Mouse (Mus musculus) neural tube, embryonic 11.5 days (tissue): ENCODE data around the gene Stpg3. TPM values are rescaled to one million over a fixed set of nuclear protein-coding genes. Genes with fewer than 3 reads are reported as not detected.
A peak's percentile ranks its signal among the peaks of the same experiment; 100 is the strongest.

Experiments
- ATAC-seq: fragments of 200-750 bp; cut with Nextera tagmentation; 2 replicates; pipeline ENCODE4 v1.8.0; 2017; ENCODE audit warnings: moderate number of reproducible peaks, mild to moderate bottlenecking, moderate TSS enrichment, moderate library complexity; ENCODE audit not compliant: insufficient read depth, low FRiP score, low TSS enrichment
- DNase-seq: peaks from one replicate; pipeline ENCODE4 v3.0.0-alpha.2; 2015; ENCODE audit warnings: low spot score
- H3K27ac ChIP-seq: fragments of 300-500 bp; sonication (generic); 2 replicates; pipeline ENCODE4 v1.5.1; 2014; ENCODE audit warnings: low read depth, mild to moderate bottlenecking, low read length
- H3K27me3 ChIP-seq: fragments of 300-500 bp; sonication (generic); 2 replicates; pipeline ENCODE4 v1.6.1; 2014; ENCODE audit warnings: mild to moderate bottlenecking, low read length, mixed read lengths; ENCODE audit not compliant: control insufficient read depth, insufficient read depth
- H3K36me3 ChIP-seq: fragments of 300-500 bp; sonication (generic); 2 replicates; pipeline ENCODE4 v1.6.1; 2014; ENCODE audit warnings: mild to moderate bottlenecking, low read length, moderate library complexity, mixed read lengths; ENCODE audit not compliant: control insufficient read depth, insufficient read depth
- H3K4me1 ChIP-seq: fragments of 300-500 bp; sonication (generic); 2 replicates; pipeline ENCODE4 v1.6.1; 2014; ENCODE audit warnings: low read length, mixed read lengths; ENCODE audit not compliant: control insufficient read depth, insufficient read depth
- H3K4me2 ChIP-seq: fragments of 300-500 bp; sonication (generic); 2 replicates; pipeline ENCODE4 v1.6.1; 2014; ENCODE audit warnings: low read depth, mild to moderate bottlenecking, moderate library complexity
- H3K4me3 ChIP-seq: fragments of 300-500 bp; sonication (generic); 2 replicates; pipeline ENCODE4 v1.5.1; 2014; ENCODE audit warnings: low read depth, low read length
- H3K9ac ChIP-seq: fragments of 300-500 bp; sonication (generic); 2 replicates; pipeline ENCODE4 v1.6.1; 2014; ENCODE audit warnings: mild to moderate bottlenecking, low read length
- H3K9me3 ChIP-seq: fragments of 300-500 bp; sonication (generic); 2 replicates; pipeline ENCODE4 v1.6.1; 2016; ENCODE audit warnings: low read length; ENCODE audit not compliant: control insufficient read depth
- WGBS: fragments of 180-500 bp; shearing (Covaris S2); extraction: QIAGEN DNeasy Blood & Tissue Kit; methylation state at CpG from one replicate; pipeline ENCODE4 v1.1.7; 2014; 5-methylcytosine and 5-hydroxymethylcytosine counted together
- polyA plus RNA-seq: library from polyadenylated mRNA; unstranded; fragments of >200 nt; fragmentation: Nextera tagmentation; extraction: Ambion mirVana; gene quantifications from 2 replicates; pipeline ENCODE4 v1.2.1, GENCODE M21; 2014

Gene Stpg3
- polyA plus RNA-seq, 1 experiment from 2014 or later: not detected

- Histone ChIP-seq H3K4me1 (peaks cover under 1% of the 10 kb centered on the region; the same call in 1 of the 2 replicates), H3K4me2 (no peak overlapping the region), H3K4me3 (no peak overlapping the region), H3K36me3 (no peaks in the 10 kb centered on the region), H3K9ac (no peak overlapping the region), H3K27me3 (no peaks in the 10 kb centered on the region), H3K9me3 (no peaks in the 10 kb centered on the region), H3K27ac (no peak overlapping the region)
- ATAC-seq: no peak
- DNase-seq: no peak
- 91% methylated on average over 7 of the region's 7 CpGs for WGBS
Measured at GRCm38 (mm10) chr2:25230581-25230980, 16.1 kb upstream of the Stpg3 start.

GRCm38 (mm10) chr2:25229582-25229981, 15.1 kb upstream of the Stpg3 start:
- H3K36me3 ChIP-seq: no peaks in the 10 kb centered on the region
- WGBS: 83% methylated on average over 5 of the region's 5 CpGs
- DNase-seq (no peak), ATAC-seq (no peak)
- H3K4me3 ChIP-seq: no peak overlapping the region
- no peak overlapping the region for H3K9ac ChIP-seq
- no peaks in the 10 kb centered on the region for H3K27me3 ChIP-seq
- no peak overlapping the region for H3K27ac ChIP-seq
- no peak overlapping the region for H3K4me2 ChIP-seq
- peaks cover 5% of the 10 kb centered on the region; the same call in 1 of the 2 replicates for H3K4me1 ChIP-seq
- H3K9me3 ChIP-seq: no peaks in the 10 kb centered on the region

- DNase-seq (no peak), ATAC-seq (no peak)
- H3K9ac ChIP-seq: no peak overlapping the region
- H3K4me1 ChIP-seq: peaks cover 5% of the 10 kb centered on the region; the same call in 1 of the 2 replicates
- WGBS: 70% methylated on average over 6 of the region's 6 CpGs
- H3K4me2 ChIP-seq: no peak overlapping the region
- H3K4me3 ChIP-seq: 0 out of 2 replicates have a peak overlapping the region, but pooled peaks have one; percentile 4
- no peaks in the 10 kb centered on the region for H3K9me3 ChIP-seq
- no peak overlapping the region for H3K27ac ChIP-seq
- no peaks in the 10 kb centered on the region for H3K27me3 ChIP-seq
- H3K36me3 ChIP-seq: no peaks in the 10 kb centered on the region
Measured at GRCm38 (mm10) chr2:25228995-25229530, 14.6 kb upstream of the Stpg3 start.

DNA sequence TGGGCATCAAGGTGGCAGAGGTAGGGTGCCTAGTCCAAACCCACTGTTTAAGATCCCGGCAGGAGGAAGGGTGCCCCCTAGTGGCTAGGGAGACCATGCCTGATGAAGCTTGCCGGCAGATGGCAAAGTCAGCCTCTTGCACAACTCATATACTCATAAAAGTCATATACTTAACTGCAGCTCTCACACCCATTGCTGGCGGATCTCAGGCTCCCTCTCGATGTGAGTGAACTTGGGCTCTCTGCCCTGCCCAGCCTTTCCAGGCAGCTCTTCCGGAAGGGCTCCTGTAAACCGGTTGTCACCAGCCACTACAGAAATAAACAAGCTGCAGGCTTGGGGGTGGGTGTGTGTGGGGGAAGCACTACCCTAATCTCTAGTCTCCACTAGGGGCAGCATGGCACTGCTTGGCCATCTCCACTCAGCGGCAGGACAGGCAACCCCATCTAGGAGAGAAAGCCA, 14.0 kb upstream of the Stpg3 start:
- Histone ChIP-seq H3K4me3 (0 out of 2 replicates have a peak overlapping the region, but pooled peaks have one; percentile 4), H3K27me3 (no peaks in the 10 kb centered on the region), H3K9ac (no peak overlapping the region), H3K4me1 (peaks cover 7% of the 10 kb centered on the region), H3K4me2 (0 out of 2 replicates have a peak overlapping the region, but pooled peaks have one; percentile 27), H3K27ac (no peak overlapping the region), H3K36me3 (no peaks in the 10 kb centered on the region), H3K9me3 (no peaks in the 10 kb centered on the region)
- peak; percentile 83 for DNase-seq
- no peak for ATAC-seq
- WGBS: under 1% methylated on average over 7 of the region's 7 CpGs

- DNase-seq (no peak), ATAC-seq (no peak)
- Histone ChIP-seq H3K9me3 (no peaks in the 10 kb centered on the region), H3K36me3 (no peaks in the 10 kb centered on the region), H3K4me2 (no peak overlapping the region), H3K9ac (no peak overlapping the region), H3K4me1 (peaks cover 11% of the 10 kb centered on the region), H3K27me3 (no peaks in the 10 kb centered on the region), H3K4me3 (no peak overlapping the region), H3K27ac (no peak overlapping the region)
- WGBS: 87% methylated on average over 4 of the region's 4 CpGs
Measured at GRCm38 (mm10) chr2:25227406-25227805, 13.0 kb upstream of the Stpg3 start.

- no peak overlapping the region for H3K27ac ChIP-seq
- H3K27me3 ChIP-seq: no peaks in the 10 kb centered on the region
- 79% methylated on average over 5 of the region's 5 CpGs for WGBS
- H3K9ac ChIP-seq: no peak overlapping the region
- no peak overlapping the region for H3K4me2 ChIP-seq
- no peaks in the 10 kb centered on the region for H3K36me3 ChIP-seq
- no peaks in the 10 kb centered on the region for H3K9me3 ChIP-seq
- no peak overlapping the region for H3K4me3 ChIP-seq
- ATAC-seq (no peak), DNase-seq (no peak)
- H3K4me1 ChIP-seq: peaks cover 11% of the 10 kb centered on the region
Measured at GRCm38 (mm10) chr2:25226864-25227263, 12.4 kb upstream of the Stpg3 start.

GRCm38 (mm10) chr2:25225811-25226379, 11.5 kb upstream of the Stpg3 start:
- Histone ChIP-seq H3K27me3 (no peaks in the 10 kb centered on the region), H3K4me2 (peak overlapping the region; percentile 54), H3K27ac (peak overlapping the region; percentile 89; the same call in 1 of the 2 replicates), H3K9me3 (no peaks in the 10 kb centered on the region), H3K4me3 (peak overlapping the region; percentile 78; the same call in 1 of the 2 replicates), H3K36me3 (no peaks in the 10 kb centered on the region), H3K4me1 (peaks cover 11% of the 10 kb centered on the region), H3K9ac (peak overlapping the region; percentile 70; the same call in 1 of the 2 replicates)
- DNase-seq (no peak), ATAC-seq (no peak)
- WGBS: 83% methylated on average over 8 of the region's 8 CpGs

GRCm38 (mm10) chr2:25224766-25225752, 10.6 kb upstream of the Stpg3 start:
- Histone ChIP-seq H3K27ac (peak overlapping the region; percentile 89), H3K36me3 (no peaks in the 10 kb centered on the region), H3K4me1 (peaks cover 11% of the 10 kb centered on the region), H3K27me3 (no peaks in the 10 kb centered on the region), H3K4me3 (peak overlapping the region; percentile 78), H3K4me2 (peak overlapping the region; percentile 54), H3K9me3 (no peaks in the 10 kb centered on the region), H3K9ac (peak overlapping the region; percentile 70)
- ATAC-seq (peak; percentile 96), DNase-seq (peak; percentile 98)
- 2% methylated on average over 39 of the region's 41 CpGs for WGBS
